Mouse (Mus musculus): ENCODE measurements around the gene Fzr1. TPM values are rescaled to one million over a fixed set of nuclear protein-coding genes. Genes with fewer than 3 reads are reported as not detected.

Fzr1 gene
- total and polyA plus RNA-seq, 3 experiments = 33.1 to 75.4 (median 44.5) TPM

DNA sequence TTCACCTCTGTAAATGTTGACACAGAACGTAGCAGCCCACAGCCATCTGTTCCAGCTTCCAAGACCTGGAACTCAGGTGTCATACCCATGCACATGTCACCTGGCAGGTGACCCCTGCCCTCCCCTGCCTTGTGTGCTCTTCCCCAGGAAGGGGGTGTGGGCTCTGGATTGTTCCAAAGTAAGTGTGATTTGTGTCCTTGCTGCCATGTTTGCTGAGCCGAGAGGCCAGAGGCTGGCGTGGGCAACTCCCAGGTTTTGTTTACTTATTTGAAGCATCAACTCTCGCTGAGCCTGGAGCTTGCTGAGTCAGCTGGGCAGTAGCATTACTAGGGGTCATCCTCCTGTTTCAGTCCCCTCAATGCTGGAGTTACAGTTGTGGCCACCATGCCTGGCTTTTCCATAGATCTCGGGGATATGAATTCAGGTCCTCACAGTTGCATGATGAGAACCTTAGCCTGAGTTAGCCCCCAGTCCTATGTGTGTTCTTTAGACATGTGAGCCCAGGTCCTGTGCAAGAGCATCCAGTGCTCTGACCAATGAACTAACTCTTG is 10.3 kb upstream of the Fzr1 start, which contains the start of gene Gm48552:
Gm48552 (plus strand) TSS at position 501 of the 551 bp plus-strand sequence.
- H3K36me3 ChIP-seq (replicated peaks in 1 of 2; ENCODE audit: control insufficient read depth in 1 of 2, insufficient read depth in 1 of 2, low read length in 1 of 2) = peaks cover 49 to 67% of the 10 kb centered on the region in 2 experiments
- H3K9me3 ChIP-seq (replicated peaks; ENCODE audit: low read length) = no peaks in the 10 kb centered on the region
- no peak for DNase-seq (ENCODE audit: extremely low read depth)
- H3K27ac ChIP-seq (ENCODE audit: insufficient read depth, low read depth) = no peak within 1 kb of the TSS
- no peaks in the 10 kb centered on the region for H3K27me3 ChIP-seq (replicated peaks)
- H3K9ac ChIP-seq (ENCODE audit: insufficient read depth, low read depth) = no peak within 1 kb of the TSS
- in situ Hi-C loops (cut with MboI; ENCODE audit: low pct_ligation_motif_present, low pct_unique_long_range_greater_than_20kb, low sequenced_read_pairs) = no loop called here
- TF ChIP-seq ELF1 (IDR thresholded peaks at IDR 0.05; ENCODE audit: low read depth, low read length) (no peak), POLR2A (IDR thresholded peaks at IDR 0.05; ENCODE audit: low read depth, low read length) (0 out of 2 replicates have a peak, but pooled peaks have one; percentile 4), HCFC1 (IDR thresholded peaks at IDR 0.05; ENCODE audit: low read depth, low read length) (no peak)
- H3K4me1 ChIP-seq (ENCODE audit: control insufficient read depth in 1 of 2, insufficient read depth in 2 of 2) = peaks cover 6 to 14% of the 10 kb centered on the region in 2 experiments
- no peak within 1 kb of the TSS for H3K4me3 ChIP-seq (replicated peaks in 1 of 3; ENCODE audit: low read depth in 2 of 3, low read length in 2 of 3, poor library complexity in 1 of 3)
- H3K79me2 ChIP-seq (replicated peaks; ENCODE audit: control insufficient read depth, extremely low read depth, insufficient read depth, poor library complexity, severe bottlenecking) = peaks cover 19% of the 10 kb centered on the region
- H3K4me2 ChIP-seq (ENCODE audit: insufficient read depth, low read depth, poor library complexity, severe bottlenecking) = no peak within 1 kb of the TSS
- dilution Hi-C loops (cut with MboI; ENCODE audit: extremely low pct_ligation_motif_present, extremely low pct_unique_long_range_greater_than_20kb, low sequenced_read_pairs) = no loop called here

DNA sequence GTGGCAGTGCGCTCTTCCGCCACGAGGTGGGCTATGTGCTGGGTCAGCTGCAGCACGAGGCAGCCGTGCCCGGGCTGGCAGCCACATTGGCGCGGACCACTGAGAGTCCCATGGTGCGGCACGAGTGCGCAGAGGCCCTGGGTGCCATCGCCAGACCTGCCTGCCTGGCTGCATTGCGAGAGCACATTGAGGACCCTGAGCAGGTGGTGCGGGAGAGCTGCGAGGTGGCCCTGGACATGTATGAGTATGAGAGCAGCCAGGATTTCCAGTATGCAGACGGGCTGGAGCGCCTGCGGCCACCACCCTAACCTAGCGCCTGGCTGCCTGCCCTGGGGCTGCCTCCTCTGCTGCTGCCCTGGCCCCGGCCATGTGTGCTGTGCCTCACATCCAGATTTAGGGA is 9.4 kb upstream of the Fzr1 start:
- dilution Hi-C loops (cut with MboI; ENCODE audit: extremely low pct_ligation_motif_present, extremely low pct_unique_long_range_greater_than_20kb, low sequenced_read_pairs) (no loop called here), in situ Hi-C loops (cut with MboI; ENCODE audit: low pct_ligation_motif_present, low pct_unique_long_range_greater_than_20kb, low sequenced_read_pairs) (no loop called here)
- Histone ChIP-seq H3K27ac (ENCODE audit: insufficient read depth, low read depth) (no peak overlapping the region), H3K9me3 (replicated peaks; ENCODE audit: low read length) (no peaks in the 10 kb centered on the region), H3K4me2 (ENCODE audit: insufficient read depth, low read depth, poor library complexity, severe bottlenecking) (no peak overlapping the region), H3K4me1 (ENCODE audit: control insufficient read depth in 1 of 2, insufficient read depth in 2 of 2) (peaks cover 6 to 14% of the 10 kb centered on the region in 2 experiments), H3K4me3 (replicated peaks in 1 of 3; ENCODE audit: low read depth in 2 of 3, low read length in 2 of 3, poor library complexity in 1 of 3) (no peak overlapping the region), H3K36me3 (replicated peaks in 1 of 2; ENCODE audit: control insufficient read depth in 1 of 2, insufficient read depth in 1 of 2, low read length in 1 of 2) (peaks cover 49 to 67% of the 10 kb centered on the region in 2 experiments), H3K9ac (ENCODE audit: insufficient read depth, low read depth) (no peak overlapping the region), H3K79me2 (replicated peaks; ENCODE audit: control insufficient read depth, extremely low read depth, insufficient read depth, poor library complexity, severe bottlenecking) (peaks cover 19% of the 10 kb centered on the region), H3K27me3 (replicated peaks) (no peaks in the 10 kb centered on the region)
- no peak for DNase-seq (ENCODE audit: extremely low read depth)
- TF ChIP-seq MXI1 (IDR thresholded peaks at IDR 0.05; ENCODE audit: low read depth, low read length) = no peak

DNA sequence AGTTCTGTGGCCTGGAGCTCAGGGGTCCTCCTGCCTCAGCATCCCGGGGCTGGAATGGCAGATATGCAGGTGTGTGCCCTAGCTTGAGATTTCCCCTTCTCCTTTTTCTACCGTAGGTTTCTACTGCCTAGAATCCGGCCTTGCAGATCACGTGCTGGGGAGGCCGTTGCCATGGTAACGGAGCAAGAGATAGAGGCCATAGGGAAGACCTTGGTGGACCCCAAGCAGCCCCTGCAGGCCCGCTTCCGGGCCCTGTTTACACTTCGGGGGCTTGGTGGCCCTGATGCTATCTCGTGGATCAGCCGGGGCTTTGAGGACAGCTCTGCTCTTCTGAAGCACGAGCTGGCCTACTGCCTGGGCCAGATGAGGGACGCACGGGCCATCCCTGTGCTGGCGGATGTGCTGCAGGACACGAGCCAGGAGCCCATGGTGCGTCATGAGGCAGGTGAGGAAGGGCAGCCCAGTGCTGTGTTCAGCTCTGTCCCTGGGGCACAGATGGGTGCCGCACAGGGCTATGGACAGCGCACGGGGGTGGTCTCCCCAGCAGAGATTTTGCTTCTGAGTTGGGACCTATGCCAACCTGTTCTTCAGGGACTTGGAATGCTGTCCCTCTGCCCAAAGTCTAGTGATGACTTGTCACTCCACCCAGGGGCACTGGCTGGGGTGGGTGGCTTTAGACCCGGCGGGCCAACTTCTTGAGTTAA is 7.4 kb upstream of the Fzr1 start:
- dilution Hi-C loops (cut with MboI; ENCODE audit: extremely low pct_ligation_motif_present, extremely low pct_unique_long_range_greater_than_20kb, low sequenced_read_pairs) = no loop called here
- peak overlapping the region; percentile 84; the same call in 1 of the 2 replicates for H3K9ac ChIP-seq (ENCODE audit: insufficient read depth, low read depth)
- H3K27ac ChIP-seq (ENCODE audit: insufficient read depth, low read depth) = no peak overlapping the region
- peak overlapping the region; percentile 64 for H3K4me2 ChIP-seq (ENCODE audit: insufficient read depth, low read depth, poor library complexity, severe bottlenecking)
- peak; percentile 47 for DNase-seq (ENCODE audit: extremely low read depth)
- H3K4me1 ChIP-seq (ENCODE audit: control insufficient read depth in 1 of 2, insufficient read depth in 2 of 2) = peaks cover 6 to 14% of the 10 kb centered on the region in 2 experiments
- TF ChIP-seq MAX (IDR thresholded peaks at IDR 0.05; ENCODE audit: low read length) (no peak), BHLHE40 (IDR thresholded peaks at IDR 0.05; ENCODE audit: low read depth, low read length) (peak; percentile 57; the same call in 1 of the 2 replicates), CTCF (conservative IDR thresholded peaks at IDR 0.05 in 1 of 2, IDR thresholded peaks at IDR 0.05 in 1 of 2; ENCODE audit: low read depth in 2 of 2, low read length in 2 of 2) (no peak), POLR2A (IDR thresholded peaks at IDR 0.05; ENCODE audit: low read depth, low read length) (no peak), USF1 (IDR thresholded peaks at IDR 0.05; ENCODE audit: low read depth, low read length) (peak; percentile 54), ETS1 (conservative IDR thresholded peaks at IDR 0.05; ENCODE audit: low read depth, low read length) (no peak), SMC3 (IDR thresholded peaks at IDR 0.05; ENCODE audit: low read depth, low read length) (no peak), JUN (IDR thresholded peaks at IDR 0.05; ENCODE audit: insufficient read depth, low read depth, low read length) (no peak), SIN3A (IDR thresholded peaks at IDR 0.05; ENCODE audit: low read length) (no peak), USF2 (conservative IDR thresholded peaks at IDR 0.05; ENCODE audit: low read depth, low read length) (peak; percentile 31), ZKSCAN1 (IDR thresholded peaks at IDR 0.05; ENCODE audit: borderline replicate concordance, low read depth, low read length) (no peak)
- peak overlapping the region in 2 of 3 experiments; percentile 87 to 96 for H3K4me3 ChIP-seq (replicated peaks in 1 of 3; ENCODE audit: low read depth in 2 of 3, low read length in 2 of 3, poor library complexity in 1 of 3)
- in situ Hi-C loops (cut with MboI; ENCODE audit: low pct_ligation_motif_present, low pct_unique_long_range_greater_than_20kb, low sequenced_read_pairs) = no loop called here
- peaks cover 19% of the 10 kb centered on the region for H3K79me2 ChIP-seq (replicated peaks; ENCODE audit: control insufficient read depth, extremely low read depth, insufficient read depth, poor library complexity, severe bottlenecking)
- no peaks in the 10 kb centered on the region for H3K9me3 ChIP-seq (replicated peaks; ENCODE audit: low read length)
- H3K27me3 ChIP-seq (replicated peaks) = no peaks in the 10 kb centered on the region
- H3K36me3 ChIP-seq (replicated peaks in 1 of 2; ENCODE audit: control insufficient read depth in 1 of 2, insufficient read depth in 1 of 2, low read length in 1 of 2) = peaks cover 46 to 51% of the 10 kb centered on the region in 2 experiments
